Mouse (Mus musculus): ENCODE data around the gene Obp2b. TPM values are rescaled to one million over a fixed set of nuclear protein-coding genes. Genes with fewer than 3 reads are reported as not detected.

Gene Obp2b
- total RNA-seq, 2 experiments from 2014 or later: not detected

- DNase-seq (ENCODE audit: low spot score in 2 of 2): no peak
Measured at GRCm38 (mm10) chr2:25776717-25777116, 39.9 kb downstream of the Obp2b start, which contains the start of gene Lcn11. Lcn11 (plus strand) TSS chr2:25777017.

DNA sequence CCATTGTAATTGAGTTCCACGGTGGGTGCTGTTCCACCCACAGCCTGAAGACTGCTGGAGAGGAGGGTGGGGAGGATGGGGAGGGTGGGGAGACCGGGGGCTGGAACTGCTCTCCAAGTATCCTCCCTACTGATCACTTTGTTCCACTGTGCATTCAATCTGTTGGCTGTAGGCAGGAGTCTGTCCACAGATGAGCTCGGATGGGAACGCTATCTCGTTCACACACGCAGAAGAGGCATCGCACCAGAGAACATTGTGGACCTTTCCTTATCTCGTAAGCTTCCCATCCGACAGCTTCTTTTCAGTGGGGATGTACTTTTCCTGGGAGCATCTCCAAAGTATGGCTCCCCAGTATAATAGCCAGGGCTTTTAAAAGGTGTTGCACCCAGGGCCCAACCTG lies 42.3 kb downstream of the Obp2b start:
- DNase-seq (ENCODE audit: low spot score in 2 of 2): no peak

DNA sequence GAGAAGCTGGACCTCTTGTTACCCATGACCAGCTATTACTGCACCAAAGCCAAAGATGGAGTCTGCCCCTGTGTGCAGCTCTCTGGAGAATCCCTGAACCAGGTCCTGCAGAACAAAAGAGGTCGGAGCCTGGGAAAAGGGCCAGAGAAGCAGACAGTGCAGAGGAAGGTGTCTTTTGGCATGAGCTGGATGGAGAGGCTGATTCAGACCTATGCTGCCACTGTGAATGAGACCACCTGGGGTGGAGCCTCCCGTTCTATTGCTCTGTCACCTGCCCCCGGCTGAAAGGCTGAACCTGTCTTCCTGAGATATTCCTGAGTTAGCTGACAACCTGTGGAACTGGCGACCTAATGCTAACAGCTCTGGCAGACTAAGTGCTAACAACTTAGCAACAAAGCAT lies 44.1 kb downstream of the Obp2b start:
- no peak for DNase-seq (ENCODE audit: low spot score in 2 of 2)

DNA sequence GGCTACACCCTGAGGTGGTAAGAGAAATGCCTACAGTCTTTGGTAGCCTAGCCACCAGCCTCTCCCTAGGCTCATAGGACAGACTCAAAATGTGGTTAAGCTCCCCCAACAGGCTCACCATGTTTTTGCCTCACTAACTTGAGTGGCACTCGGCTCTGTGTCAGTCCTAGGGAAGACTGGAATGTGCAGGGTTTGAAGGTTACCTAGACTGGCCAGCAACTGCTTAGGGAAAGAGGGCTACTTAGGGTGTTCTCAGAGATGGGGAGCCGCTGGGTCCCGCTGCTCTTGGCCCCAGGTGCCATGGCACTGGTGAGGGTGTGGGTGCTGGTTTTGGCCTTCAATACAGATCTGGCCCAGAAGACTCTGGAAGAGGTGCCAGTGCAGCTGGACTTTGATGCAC lies 45.1 kb downstream of the Obp2b start, which contains the start of gene Gm13539:
Gm13539 (plus strand) TSS at position 301 of the 400 bp plus-strand sequence.
- DNase-seq (ENCODE audit: low spot score in 2 of 2): no peak

- DNase-seq (ENCODE audit: low spot score in 2 of 2): no peak
Measured at GRCm38 (mm10) chr2:25785573-25786322, 48.9 kb downstream of the Obp2b start.

- DNase-seq (ENCODE audit: low spot score in 2 of 2): no peak
Measured at GRCm38 (mm10) chr2:25789092-25789491, 52.3 kb downstream of the Obp2b start.

Other genes with a start within 250 kb of the Obp2b start
- gene Lcn12, start 243.1 kb upstream of the Obp2b start, total RNA-seq (2021): not detected
- gene Fbxw5, start 236.3 kb upstream of the Obp2b start, total RNA-seq (2021): 10 to 100 TPM; 62.5 to 71.4 TPM
- gene C8g, start 235.3 kb upstream of the Obp2b start, total RNA-seq (2021): 1 to 10 TPM in 1 of 2 experiments, under 1 TPM in 1; 0.74 to 1.2 TPM
- gene Traf2, start 190.1 kb upstream of the Obp2b start, total RNA-seq (2021): 10 to 100 TPM; 15.7 to 16.5 TPM
- gene Edf1, start 179.2 kb upstream of the Obp2b start, total RNA-seq (2021): 100 to 1,000 TPM; 173 to 196 TPM
- gene Mamdc4, start 162.2 kb upstream of the Obp2b start, total RNA-seq (2021): 1 to 10 TPM; 2.3 to 2.5 TPM
- 10 to 100 TPM; 43.0 to 44.8 TPM for gene Phpt1, start 161.8 kb upstream of the Obp2b start, total RNA-seq (2021)
- under 1 TPM; 0.07 to 0.08 TPM for gene Ajm1, start 155.3 kb upstream of the Obp2b start, total RNA-seq (2021)
- gene Rabl6, start 128.5 kb upstream of the Obp2b start, total RNA-seq (2021): 10 to 100 TPM; 59.3 to 65.0 TPM
- gene Ccdc183, start 119.3 kb upstream of the Obp2b start, total RNA-seq (2021): not detected
- 10 to 100 TPM; 11.7 to 18.6 TPM for gene Tmem141, start 115.0 kb upstream of the Obp2b start, total RNA-seq (2021)
- gene Fcna, start 109.0 kb upstream of the Obp2b start, total RNA-seq (2021): 10 to 100 TPM in 1 of 2 experiments, 1 to 10 TPM in 1; 9.7 to 14.3 TPM
- 1 to 10 TPM; 1.2 to 2.5 TPM for gene Lcn8, start 83.9 kb upstream of the Obp2b start, total RNA-seq (2021)
- gene Lcn5, start 79.1 kb upstream of the Obp2b start, total RNA-seq (2021): not detected
- gene Lcn6, start 60.2 kb upstream of the Obp2b start, total RNA-seq (2021): not detected
- gene Lcn10, start 54.3 kb upstream of the Obp2b start, total RNA-seq (2021): not detected
- not detected for gene Obp2a, start 37.0 kb upstream of the Obp2b start, total RNA-seq (2021)
- gene Bmyc, start 30.3 kb upstream of the Obp2b start, total RNA-seq (2021): 10 to 100 TPM; 21.5 to 25.6 TPM
- not detected for gene Lcn3, start 28.6 kb downstream of the Obp2b start, total RNA-seq (2021)
- gene Lcn11, start 40.0 kb downstream of the Obp2b start, total RNA-seq (2021): not detected
- not detected for gene Gm13539, start 45.2 kb downstream of the Obp2b start, total RNA-seq (2021)
- not detected for gene Glt6d1, start 78.8 kb downstream of the Obp2b start, total RNA-seq (2021)
- not detected for gene Lcn9, start 86.1 kb downstream of the Obp2b start, total RNA-seq (2021)
- not detected for gene Sohlh1, start 110.2 kb downstream of the Obp2b start, total RNA-seq (2021)
- gene Kcnt1, start 126.7 kb downstream of the Obp2b start, total RNA-seq (2021): under 1 TPM; 0.16 to 0.49 TPM
- gene Camsap1, start 246.3 kb downstream of the Obp2b start, total RNA-seq (2021): 10 to 100 TPM; 34.2 to 45.1 TPM